Mouse (Mus musculus) cortical plate, adult 2 months (tissue): ENCODE measurements around the gene Ippk. TPM values are rescaled to one million over a fixed set of nuclear protein-coding genes. Genes with fewer than 3 reads are reported as not detected.

ENCODE experiments used
- H3K27ac ChIP-seq: fragments of 200-500 bp; 2 replicates; pipeline ENCODE4 v1.5.1; 2012; ENCODE audit warnings: low read length, control low read depth, inconsistent platforms; ENCODE audit not compliant: insufficient read depth
- H3K4me1 ChIP-seq: fragments of 200-500 bp; 2 replicates; pipeline ENCODE4 v1.6.1; 2011; ENCODE audit warnings: low read length; ENCODE audit not compliant: control insufficient read depth, insufficient read depth
- H3K4me3 ChIP-seq: fragments of 200-500 bp; 2 replicates; pipeline ENCODE4 v1.5.1; 2011; ENCODE audit warnings: mild to moderate bottlenecking, low read length, control low read depth; ENCODE audit not compliant: insufficient read depth
- CTCF ChIP-seq: fragments of 200-500 bp; IDR thresholded peaks from 2 replicates; pipeline ENCODE4 v1.5.1; 2011; ENCODE audit warnings: mild to moderate bottlenecking, control low read depth, low read length; ENCODE audit not compliant: insufficient read depth; ENCODE audit errors: extremely low read depth
- POLR2A ChIP-seq: fragments of 200-500 bp; IDR thresholded peaks from 2 replicates; pipeline ENCODE4 v1.6.1; 2011; ENCODE audit warnings: mild to moderate bottlenecking, low read length, control low read depth; ENCODE audit not compliant: insufficient read depth; ENCODE audit errors: extremely low read depth
- polyA plus RNA-seq: library from polyadenylated mRNA; depleted of rRNA; stranded (reverse); fragments of >200 nt; gene quantifications from 2 replicates; pipeline ENCODE4 v1.2.3, GENCODE M21; 2012; rRNA removed

The Ippk gene
- polyA plus RNA-seq, 1 experiment, result 11.2 TPM

DNA sequence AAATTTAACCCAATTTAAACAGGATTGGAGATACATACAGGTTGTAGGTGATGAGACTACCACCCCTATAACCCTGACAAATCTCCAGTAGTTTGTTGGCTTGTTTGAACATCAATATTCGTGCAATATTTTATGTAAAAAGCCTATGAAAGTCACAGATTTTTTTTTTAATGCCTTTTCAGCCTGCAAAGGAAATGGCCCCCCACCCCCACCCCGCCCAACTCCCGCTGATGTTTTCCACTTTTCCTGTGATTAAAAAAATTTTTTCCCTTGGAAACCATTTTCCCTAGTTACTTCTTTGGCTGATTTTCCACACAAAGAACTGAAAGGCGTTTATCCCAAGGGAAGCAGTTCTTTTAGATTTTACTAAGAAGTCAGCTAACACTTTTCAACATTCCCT, 83.5 kb downstream of the Ippk start, which contains the start of gene Ecm2:
Gene Ecm2 (plus strand): TSS at position 301 of the 400 bp plus-strand sequence.
- Histone ChIP-seq H3K27ac (no peak within 1 kb of the TSS), H3K4me1 (no peaks in the 10 kb centered on the region), H3K4me3 (no peak within 1 kb of the TSS)
- no peak for TF ChIP-seq CTCF
- no peak for TF ChIP-seq POLR2A

DNA sequence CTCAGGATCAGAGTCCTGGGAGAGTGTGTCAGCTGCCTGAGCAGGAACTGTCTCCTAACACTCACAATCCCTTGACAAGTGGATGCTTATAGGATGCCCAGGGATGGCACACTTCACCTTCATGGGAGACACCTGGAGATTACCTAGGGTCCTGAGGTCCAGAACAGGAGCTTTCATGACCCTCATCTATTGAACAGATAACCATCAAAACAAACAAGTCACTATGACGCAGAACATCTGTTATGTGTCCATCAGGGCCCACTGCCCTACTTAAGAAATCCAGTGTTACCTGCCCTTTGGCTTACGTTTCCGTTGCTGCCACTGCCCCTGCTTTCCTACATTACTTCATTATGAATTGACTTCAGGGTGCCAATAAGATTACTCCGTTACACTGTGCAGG, 84.7 kb downstream of the Ippk start:
- TF ChIP-seq POLR2A (no peak), CTCF (no peak)
- Histone ChIP-seq H3K4me1 (no peaks in the 10 kb centered on the region), H3K4me3 (no peak overlapping the region), H3K27ac (no peak overlapping the region)

DNA sequence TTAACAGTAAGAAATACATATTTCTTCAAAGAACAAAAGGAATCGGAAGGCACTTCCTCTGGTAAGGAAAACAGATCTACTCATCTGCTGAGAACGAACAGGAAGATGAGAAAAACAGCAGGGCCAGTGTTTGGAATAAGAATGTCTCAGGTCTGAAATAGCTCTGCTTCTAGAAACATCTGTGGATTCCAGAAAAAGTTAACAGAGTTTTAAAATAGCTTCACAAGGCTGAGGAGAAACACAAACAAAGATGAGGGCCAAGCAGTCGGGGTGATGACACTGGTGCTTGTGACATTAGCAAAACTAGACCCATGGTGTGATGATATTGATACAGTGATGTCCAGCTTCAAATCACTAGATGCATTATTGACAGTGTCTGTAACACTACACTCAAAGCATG, 86.1 kb downstream of the Ippk start:
- H3K27ac ChIP-seq, result no peak overlapping the region
- H3K4me3 ChIP-seq, result no peak overlapping the region
- TF ChIP-seq POLR2A, result no peak
- no peak for TF ChIP-seq CTCF
- H3K4me1 ChIP-seq, result no peaks in the 10 kb centered on the region

Other genes with a start within 250 kb of the Ippk start
- 50.2 and 55.1 TPM in 2 replicates for gene Ninj1, start 233.8 kb upstream of the Ippk start, polyA plus RNA-seq
- 32.0 and 36.5 TPM in 2 replicates for gene Card19, start 205.2 kb upstream of the Ippk start, polyA plus RNA-seq
- 3.2 and 3.4 TPM in 2 replicates for gene Susd3, start 172.5 kb upstream of the Ippk start, polyA plus RNA-seq
- 5.8 and 6.2 TPM in 2 replicates for gene Fgd3, start 100.9 kb upstream of the Ippk start, polyA plus RNA-seq
- gene Bicd2, start 79.7 kb upstream of the Ippk start, polyA plus RNA-seq, result 49.5 and 52.0 TPM in 2 replicates
- 0.38 and 0.40 TPM in 2 replicates for gene Tes3-ps, start 72.1 kb downstream of the Ippk start, polyA plus RNA-seq
- 3.5 and 3.8 TPM in 2 replicates for gene Ecm2, start 83.6 kb downstream of the Ippk start, polyA plus RNA-seq
- gene Aspn, start 123.2 kb downstream of the Ippk start, polyA plus RNA-seq, result 1.2 TPM in 2 replicates
- 1.6 and 1.9 TPM in 2 replicates for gene Omd, start 161.2 kb downstream of the Ippk start, polyA plus RNA-seq
- 5.7 and 7.6 TPM in 2 replicates for gene Ogn, start 186.8 kb downstream of the Ippk start, polyA plus RNA-seq
- 0.92 and 1.1 TPM in 2 replicates for gene Cenpp, start 231.5 kb downstream of the Ippk start, polyA plus RNA-seq
- 10.6 and 11.3 TPM in 2 replicates for gene Nol8, start 231.8 kb downstream of the Ippk start, polyA plus RNA-seq